Comparison of ENCODE assay signal across 11 mouse cellular contexts in genomic region chr4:152558246-152558645, GRCm38 (mm10).
DNase-seq lines count a peak whose midpoint lies in the region; ATAC-seq lines count a peak whose summit lies in the region.
"Had no signal": no experiment of that assay in that cellular context is flagged by ENCODE, and none has a peak within 500 bp of the region (broad histone marks: within the 10 kb centered on the region; RNA-seq: fewer than 3 reads in every experiment).

No protein-coding gene starts in this region.

- DNase-seq in gastrocnemius, postnatal 10 days, result peak; percentile 31
- DNase-seq in gastrocnemius, postnatal 36 days, result no peak
- DNase-seq in adrenal gland, postnatal 14 days, result peak; percentile 42
- peak; percentile 17 for DNase-seq in lung, postnatal 14 days
- DNase-seq in testis, postnatal 10 days (ENCODE audit: low spot score), result no peak
- no peak for DNase-seq in urinary bladder, postnatal 36 days (ENCODE audit: low spot score in 2 of 2)
- DNase-seq in frontal cortex, adult 2 months (ENCODE audit: extremely low spot score in 1 of 2, low spot score in 1 of 2), result no peak
- DNase-seq: spleen, adult 18-20 months had no signal

- WGBS in embryonic facial prominence, embryonic 12.5 days, result 17% methylated on average over 17 of the region's 17 CpGs

- intact Hi-C loops in gastrocnemius, postnatal 36 days (cut with DNase I), result no loop called here

- no peak overlapping the region for H3K4me3 ChIP-seq in embryonic facial prominence, embryonic 12.5 days

- H3K4me2 ChIP-seq in embryonic facial prominence, embryonic 12.5 days (replicated peaks), result no peak overlapping the region

- ATAC-seq in embryonic facial prominence, embryonic 12.5 days (ENCODE audit: insufficient number of reproducible peaks, insufficient read depth, low FRiP score, low TSS enrichment), result no peak

- 0 out of 2 replicates have a peak overlapping the region, but pooled peaks have one; percentile 7 for H3K9ac ChIP-seq in embryonic facial prominence, embryonic 12.5 days

- no peaks in the 10 kb centered on the region for H3K36me3 ChIP-seq in embryonic facial prominence, embryonic 12.5 days

- H3K27ac ChIP-seq in embryonic facial prominence, embryonic 12.5 days, result no peak overlapping the region
- H3K27ac ChIP-seq: macrophage had no signal

- H3K27me3 ChIP-seq in embryonic facial prominence, embryonic 12.5 days, result no peaks in the 10 kb centered on the region
- H3K27me3 ChIP-seq: CH12.LX had no signal

- peaks cover 17% of the 10 kb centered on the region for H3K4me1 ChIP-seq in embryonic facial prominence, embryonic 12.5 days

- H3K9me3 ChIP-seq in embryonic facial prominence, embryonic 12.5 days, result no peaks in the 10 kb centered on the region

Comparison
In these comparisons a context has a peak if more than half of its experiments do, and no peak if none do; other contexts are left out.
1. DNase-seq: peak in gastrocnemius, postnatal 10 days (single experiment), adrenal gland, postnatal 14 days (single experiment) and lung, postnatal 14 days (single experiment); none in gastrocnemius, postnatal 36 days (0 of 2), testis, postnatal 10 days (single experiment), urinary bladder, postnatal 36 days (0 of 2) and frontal cortex, adult 2 months (0 of 2).